Mouse (Mus musculus): ENCODE measurements around the gene Scn8a.

GRCm38 (mm10) chr15:100905006-100905405, 35.3 kb downstream of the Scn8a start:
- TF ChIP-seq GATA1 (IDR thresholded peaks at IDR 0.05; ENCODE audit: borderline replicate concordance, low read length) (no peak), FLI1 (IDR thresholded peaks at IDR 0.05; ENCODE audit: low read length) (no peak)

Measured in megakaryocyte, embryonic 14.5 days (primary cell).